Mouse (Mus musculus) lung, adult 2 months (tissue): Measurements from ENCODE around the gene Bicc1. TPM values are rescaled to one million over a fixed set of nuclear protein-coding genes. Genes with fewer than 3 reads are reported as not detected.
A peak's percentile ranks its signal among the peaks of the same experiment; 100 is the strongest.

Experiments used
- DNase-seq: peaks from one replicate; pipeline ENCODE4 v3.0.0; 2022
- H3K4me1 ChIP-seq: fragments of 200-500 bp; 2 replicates; pipeline ENCODE4 v1.6.1; 2011; ENCODE audit warnings: low read length; ENCODE audit not compliant: control insufficient read depth, insufficient read depth
- H3K4me3 ChIP-seq: fragments of 200-500 bp; replicated peaks from 2 replicates; pipeline ENCODE3; 2011; ENCODE audit warnings: low read depth, mild to moderate bottlenecking, control low read depth, low read length; ENCODE audit errors: extremely low read depth
- CTCF ChIP-seq: fragments of 200-500 bp; IDR thresholded peaks from 2 replicates; pipeline ENCODE4 v1.5.1; 2011; ENCODE audit warnings: mild to moderate bottlenecking, low read length, control low read depth; ENCODE audit not compliant: insufficient read depth
- POLR2A ChIP-seq: fragments of 200-500 bp; IDR thresholded peaks from 2 replicates; pipeline ENCODE4 v1.6.1; 2011; ENCODE audit warnings: low read depth, mild to moderate bottlenecking, control low read depth, low read length, borderline replicate concordance; ENCODE audit errors: extremely low read depth
- WGBS: fragments of 180-500 bp; shearing (Covaris S2); methylation state at CpG from one replicate; pipeline ENCODE4 v1.1.7; 2018; 5-methylcytosine and 5-hydroxymethylcytosine counted together
- polyA plus RNA-seq: library from polyadenylated mRNA; depleted of rRNA; stranded (reverse); fragments of >200 nt; gene quantifications from 2 replicates; pipeline ENCODE4 v1.2.3, GENCODE M21; 2012

Gene Bicc1
- polyA plus RNA-seq, 1 experiment = 23.5 TPM

DNA sequence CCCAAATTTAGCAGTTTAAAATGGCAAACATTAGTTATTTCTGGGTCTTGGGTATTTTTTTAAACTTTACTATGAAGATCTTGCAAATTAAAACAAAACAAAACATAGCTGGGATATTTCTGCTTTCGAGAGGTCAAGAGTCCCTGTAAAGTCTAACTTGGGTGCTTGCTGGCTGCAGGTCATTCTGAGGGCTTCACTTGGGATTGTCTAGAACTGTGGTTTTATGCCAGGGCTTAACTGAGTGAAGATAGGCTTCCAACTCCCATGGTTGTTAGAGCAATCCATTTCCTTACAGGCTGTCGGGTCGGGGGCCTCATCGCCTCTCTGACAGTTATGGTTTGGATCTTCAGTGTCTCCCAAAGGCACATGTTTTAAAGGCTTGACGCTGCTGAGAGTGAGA, 11.3 kb upstream of the Bicc1 start:
- Histone ChIP-seq H3K4me1 (no peaks in the 10 kb centered on the region), H3K4me3 (no peak overlapping the region)
- DNase-seq = no peak
- TF ChIP-seq CTCF = no peak
- TF ChIP-seq POLR2A = no peak
- WGBS = 74% methylated on average over 5 of the region's 5 CpGs

DNA sequence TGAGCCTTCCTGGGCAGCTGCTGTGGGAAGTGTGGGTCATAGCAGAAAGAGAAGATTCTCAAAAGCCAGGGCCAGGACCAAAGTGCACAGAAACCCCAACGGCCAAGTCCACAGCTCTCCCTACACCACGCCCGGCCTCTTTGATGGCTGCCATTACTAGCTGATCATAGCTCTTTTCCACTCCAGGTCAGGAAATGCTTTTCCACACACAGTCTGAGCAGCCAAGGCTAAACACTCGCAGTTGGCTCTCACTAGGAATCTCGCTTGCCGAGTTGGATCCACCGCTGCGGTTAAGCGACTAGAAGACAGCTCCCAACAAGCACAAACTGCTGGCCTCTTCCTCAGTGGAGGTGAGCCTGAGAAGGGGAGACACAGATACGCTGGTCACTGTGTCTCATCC, 10.3 kb upstream of the Bicc1 start:
- Histone ChIP-seq H3K4me3 (no peak overlapping the region), H3K4me1 (no peaks in the 10 kb centered on the region)
- DNase-seq = no peak
- 71% methylated on average over 10 of the region's 10 CpGs for WGBS
- no peak for TF ChIP-seq POLR2A
- no peak for TF ChIP-seq CTCF

DNA sequence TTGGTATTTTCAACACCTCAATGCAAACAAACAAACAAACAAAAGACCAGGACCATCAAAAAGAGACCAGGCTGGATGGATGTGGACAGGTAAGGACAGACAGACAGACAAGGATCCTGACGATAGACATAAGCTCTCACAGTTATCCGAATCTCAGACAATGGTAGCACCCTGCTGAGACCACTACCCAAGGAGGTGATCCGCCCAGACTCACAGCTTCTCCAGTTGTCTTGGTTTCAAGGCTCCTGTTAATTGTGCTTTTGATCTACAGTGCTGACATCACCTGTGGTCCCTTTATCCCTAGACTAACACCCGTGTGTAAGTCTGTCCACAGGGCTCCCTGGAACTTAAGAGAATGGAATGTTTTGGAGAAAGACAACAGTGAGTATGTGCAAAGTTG, 9.7 kb upstream of the Bicc1 start:
- H3K4me1 ChIP-seq = no peaks in the 10 kb centered on the region
- no peak overlapping the region for H3K4me3 ChIP-seq
- WGBS = 50% methylated on average over 4 of the region's 4 CpGs
- no peak for TF ChIP-seq POLR2A
- TF ChIP-seq CTCF = no peak
- DNase-seq = no peak

DNA sequence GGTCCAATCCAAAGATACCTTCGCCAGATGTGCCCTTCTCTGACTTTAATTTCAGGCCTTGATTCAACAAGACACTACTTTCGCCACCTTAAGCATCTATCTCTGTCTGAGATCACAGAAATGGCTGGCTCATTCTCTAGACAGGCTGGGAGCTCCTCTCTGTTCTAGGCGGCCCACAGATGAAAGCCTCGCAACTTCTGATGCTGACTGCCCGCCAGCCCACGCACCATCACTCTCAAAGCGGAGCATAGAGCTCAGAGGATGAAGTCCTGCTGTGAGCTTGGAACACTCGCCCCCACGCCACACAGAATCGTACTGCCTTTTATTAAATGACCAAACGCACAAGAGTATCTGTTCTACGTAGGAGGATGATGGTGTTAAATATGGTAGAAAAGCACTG, 949 bp upstream of the Bicc1 start:
- Histone ChIP-seq H3K4me3 (no peak overlapping the region), H3K4me1 (no peaks in the 10 kb centered on the region)
- 96% methylated on average over 12 of the region's 12 CpGs for WGBS
- DNase-seq = no peak
- no peak for TF ChIP-seq POLR2A
- TF ChIP-seq CTCF = no peak

DNA sequence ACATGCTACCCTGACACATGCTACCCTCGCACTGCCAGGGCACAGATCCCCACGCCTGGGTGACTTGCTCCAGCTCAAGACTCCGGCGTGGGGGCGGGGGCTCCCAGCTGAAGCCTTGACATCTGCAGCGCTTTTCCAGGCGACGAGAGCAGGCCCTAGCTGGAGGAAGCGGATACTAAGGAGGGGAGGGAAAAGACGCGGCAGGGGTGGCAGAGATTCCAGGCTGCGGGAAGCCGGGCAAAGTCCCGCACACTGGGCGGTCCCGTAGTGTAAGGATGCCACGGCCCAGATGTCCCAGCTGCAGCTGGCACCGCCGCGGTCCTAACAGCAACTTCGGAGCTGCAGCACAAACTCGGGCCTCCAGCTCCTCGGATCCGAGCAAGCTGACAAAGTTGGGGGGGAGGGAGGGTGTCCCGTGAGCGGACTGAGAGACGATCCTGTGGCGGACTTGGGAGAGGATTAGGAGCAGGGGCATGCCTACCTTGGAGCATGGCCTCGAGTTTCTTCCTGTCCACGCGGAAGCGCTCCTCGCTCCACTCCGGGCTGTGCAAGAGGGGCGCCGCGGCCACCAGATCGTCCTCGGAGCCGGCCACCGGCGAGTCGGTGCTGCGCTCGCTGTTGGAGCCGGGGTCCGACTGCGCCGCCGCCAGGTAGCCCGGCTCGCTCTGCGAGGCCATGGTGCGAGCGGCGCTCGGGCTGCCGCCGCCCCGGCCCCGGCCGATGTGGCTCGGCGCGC, 392 bp downstream of the Bicc1 start:
- TF ChIP-seq CTCF = no peak
- no peak for TF ChIP-seq POLR2A
- peak overlapping the region; percentile 67 for H3K4me3 ChIP-seq
- 1% methylated on average over 58 of the region's 65 CpGs for WGBS
- peak; percentile 48 for DNase-seq
- H3K4me1 ChIP-seq = no peaks in the 10 kb centered on the region

DNA sequence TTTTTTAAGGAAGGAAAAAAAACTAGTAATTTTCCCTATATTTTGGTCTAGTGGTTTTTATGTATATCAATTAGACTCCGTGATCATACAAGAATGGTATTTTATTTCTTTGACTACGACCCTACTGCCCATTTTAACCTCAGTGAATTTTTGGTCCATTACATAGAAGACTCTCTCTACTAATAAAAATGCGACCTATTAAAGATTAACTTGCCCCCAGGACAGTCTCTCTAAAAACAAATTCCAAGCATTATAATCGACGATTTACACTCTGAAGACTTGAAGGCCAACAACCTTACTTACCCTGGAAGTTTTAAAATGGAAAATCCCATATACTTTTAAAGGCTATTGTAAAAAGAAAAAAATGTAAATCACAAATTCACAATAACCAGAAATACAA, 2.9 kb downstream of the Bicc1 start:
- TF ChIP-seq CTCF (no peak), POLR2A (no peak)
- 79% methylated on average over 5 of the region's 5 CpGs for WGBS

DNA sequence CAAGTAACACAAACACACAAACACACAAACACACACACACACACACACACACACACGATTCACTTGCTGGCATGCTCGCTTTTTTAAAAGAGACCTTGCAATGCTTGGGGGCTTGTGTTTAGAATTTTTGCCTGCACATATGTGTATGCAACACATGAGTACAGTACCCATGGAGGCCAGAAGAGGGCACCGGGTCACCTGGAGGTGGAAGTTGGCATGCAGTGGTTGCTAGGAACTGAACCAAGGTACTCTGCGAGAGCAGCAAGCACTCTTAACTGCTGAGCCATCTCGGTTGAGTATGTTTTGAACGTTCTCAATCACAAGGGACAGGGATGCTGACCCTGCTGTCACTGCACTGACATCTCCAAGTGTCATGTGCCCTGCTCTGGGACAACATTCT, 5.9 kb downstream of the Bicc1 start:
- WGBS = 90% methylated on average over 6 of the region's 6 CpGs
- TF ChIP-seq CTCF = no peak
- TF ChIP-seq POLR2A = no peak
- no peak for DNase-seq
- Histone ChIP-seq H3K4me3 (no peak overlapping the region), H3K4me1 (no peaks in the 10 kb centered on the region; the same call in 1 of the 2 replicates)

More for the DNA sequence above, 2.9 kb downstream of the Bicc1 start:
- H3K4me3 ChIP-seq = no peak overlapping the region
- no peaks in the 10 kb centered on the region for H3K4me1 ChIP-seq
- DNase-seq = no peak

DNA sequence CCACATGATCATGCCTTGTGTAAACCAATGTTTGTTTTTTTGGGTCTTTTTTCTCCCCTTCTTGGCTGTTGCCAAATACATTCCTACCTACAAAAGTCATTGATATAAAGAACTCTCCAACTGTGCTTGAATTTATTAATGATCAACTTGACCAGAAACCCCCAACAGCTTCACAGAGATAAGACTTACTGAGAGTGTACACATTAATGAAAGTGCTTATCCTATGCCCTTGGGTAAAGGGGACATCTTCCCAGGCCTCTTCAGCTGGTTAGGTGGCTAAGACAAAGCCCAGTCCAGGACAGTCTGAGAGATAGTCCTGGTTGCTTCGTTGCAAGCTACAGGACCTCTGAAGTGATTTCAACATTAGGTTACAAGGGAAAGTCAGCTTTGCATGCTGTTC, 6.4 kb downstream of the Bicc1 start:
- 57% methylated on average over 1 of the region's 1 CpGs for WGBS

DNA sequence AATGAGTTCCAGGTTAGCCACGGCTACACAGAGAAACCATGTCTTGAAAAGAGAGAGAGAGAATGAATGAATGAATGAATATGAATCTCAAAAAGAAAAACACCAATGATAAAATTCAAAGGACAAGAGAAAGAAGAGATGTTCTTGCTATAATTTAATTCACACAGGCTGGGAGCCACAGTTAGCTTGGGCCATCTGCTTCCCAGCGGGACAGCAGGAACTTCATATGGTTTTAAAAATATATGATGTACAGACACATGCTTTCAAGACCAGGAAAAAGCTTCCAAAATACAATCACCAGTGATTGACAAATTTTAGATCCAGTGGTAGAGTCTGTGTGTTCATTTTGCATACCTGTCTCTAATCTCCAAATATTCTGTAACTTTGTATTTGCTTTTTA, 9.0 kb downstream of the Bicc1 start:
- Histone ChIP-seq H3K4me1 (no peaks in the 10 kb centered on the region; the same call in 1 of the 2 replicates), H3K4me3 (no peak overlapping the region)
- TF ChIP-seq CTCF = no peak
- no peak for TF ChIP-seq POLR2A
- 92% methylated on average over 2 of the region's 2 CpGs for WGBS
- DNase-seq = no peak

More for the DNA sequence above, 6.4 kb downstream of the Bicc1 start:
- Histone ChIP-seq H3K4me3 (no peak overlapping the region), H3K4me1 (no peaks in the 10 kb centered on the region; the same call in 1 of the 2 replicates)
- TF ChIP-seq POLR2A = no peak
- DNase-seq = no peak

DNA sequence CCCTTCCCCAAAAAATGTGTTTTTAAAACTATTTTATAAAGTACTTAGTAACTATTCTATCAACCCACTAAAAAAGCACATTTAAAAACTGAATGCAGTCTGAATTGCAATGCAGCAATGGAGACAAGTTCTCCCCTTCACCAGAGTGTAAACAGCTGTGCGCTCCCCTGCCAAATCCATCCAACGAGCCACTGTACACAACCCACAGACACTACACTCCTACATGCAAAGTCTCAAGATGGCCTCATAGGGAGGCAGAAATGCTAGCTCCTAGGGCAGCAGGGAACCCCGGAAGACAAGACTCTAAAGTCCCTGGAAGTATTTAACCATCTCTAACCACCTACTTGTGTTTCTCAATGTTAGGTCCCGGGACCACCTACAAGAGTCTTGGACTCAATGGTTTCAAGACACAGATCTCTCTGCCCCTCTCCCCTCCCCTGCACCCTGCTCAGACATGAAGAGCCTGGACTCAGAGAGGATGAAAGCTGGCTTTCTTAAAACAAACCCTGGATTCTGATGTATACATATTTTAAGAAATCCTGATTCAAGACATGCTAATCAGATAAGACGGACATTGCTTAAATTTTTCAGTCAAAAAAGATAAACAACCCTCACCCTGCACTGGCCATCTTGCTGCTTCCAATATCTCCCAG, 10.4 kb downstream of the Bicc1 start:
- TF ChIP-seq POLR2A (no peak), CTCF (no peak)
- 51% methylated on average over 5 of the region's 5 CpGs for WGBS

More for the DNA sequence above, 10.4 kb downstream of the Bicc1 start:
- no peaks in the 10 kb centered on the region; the same call in 1 of the 2 replicates for H3K4me1 ChIP-seq
- H3K4me3 ChIP-seq = no peak overlapping the region
- DNase-seq = no peak
